Comparison of ENCODE assay signal across 8 mouse cellular contexts in genomic region chr11:118459051-118459450, GRCm38 (mm10). TPM values are rescaled to one million over a fixed set of nuclear protein-coding genes. Genes with fewer than 3 reads are reported as not detected.
A peak's percentile ranks its signal among the peaks of the same experiment; 100 is the strongest.
DNase-seq lines count a peak whose midpoint lies in the region; ATAC-seq and TF ChIP-seq lines count a peak whose summit lies in the region.
"Had no signal": no experiment of that assay in that cellular context is flagged by ENCODE, and none has a peak within 500 bp of the region (broad histone marks: within the 10 kb centered on the region; RNA-seq: fewer than 3 reads in every experiment).

No protein-coding gene starts in this region.

- no peak for TF ChIP-seq CTCF in MEL (IDR thresholded peaks at IDR 0.05 in 2 of 3, conservative IDR thresholded peaks at IDR 0.05 in 1 of 3; ENCODE audit: control insufficient read depth in 1 of 3, insufficient read depth in 1 of 3, low read depth in 2 of 3, low read length in 3 of 3, poor library complexity in 1 of 3, severe bottlenecking in 1 of 3)
- TF ChIP-seq CTCF in bone marrow macrophage, adult 2 months (IDR thresholded peaks at IDR 0.05; ENCODE audit: low read depth, low read length) = no peak
- TF ChIP-seq CTCF in heart, postnatal 0 days (IDR thresholded peaks at IDR 0.05; ENCODE audit: low read depth) = no peak

- peak overlapping the region; percentile 7; the same call in 1 of the 2 replicates for H3K4me2 ChIP-seq in heart, postnatal 0 days (ENCODE audit: low read depth, low read length)
- H3K4me2 ChIP-seq in limb, embryonic 13.5 days (replicated peaks) = no peak overlapping the region; the same call in 1 of the 2 replicates
- H3K4me2 ChIP-seq in neural tube, embryonic 15.5 days = no peak overlapping the region
- H3K4me2 ChIP-seq: neural tube, embryonic 13.5 days had no signal

- H3K4me1 ChIP-seq in MEL (ENCODE audit: control insufficient read depth in 1 of 2, insufficient read depth in 2 of 2, low read length in 2 of 2) = peaks cover 6 to 33% of the 10 kb centered on the region in 2 experiments
- peaks cover 54% of the 10 kb centered on the region for H3K4me1 ChIP-seq in bone marrow macrophage, adult 2 months (ENCODE audit: control insufficient read depth, insufficient read depth, low read length)
- no peaks in the 10 kb centered on the region for H3K4me1 ChIP-seq in heart, postnatal 0 days (ENCODE audit: control insufficient read depth, insufficient read depth)
- peaks cover 7% of the 10 kb centered on the region for H3K4me1 ChIP-seq in limb, embryonic 13.5 days
- H3K4me1 ChIP-seq in neural tube, embryonic 15.5 days = peaks cover 12% of the 10 kb centered on the region

- 20% methylated on average over 8 of the region's 8 CpGs for WGBS in heart, postnatal 0 days
- 12% methylated on average over 8 of the region's 8 CpGs for WGBS in limb, embryonic 13.5 days
- WGBS in neural tube, embryonic 15.5 days = 43% methylated on average over 8 of the region's 8 CpGs

- no peak overlapping the region for H3K4me3 ChIP-seq in MEL (ENCODE audit: control insufficient read depth in 1 of 2, insufficient read depth in 1 of 2, low read depth in 2 of 2, low read length in 2 of 2)
- H3K4me3 ChIP-seq in bone marrow macrophage, adult 2 months (ENCODE audit: insufficient read depth, low read length) = peak overlapping the region; percentile 38
- no peak overlapping the region for H3K4me3 ChIP-seq in heart, postnatal 0 days (ENCODE audit: low read depth, low read length)
- no peak overlapping the region for H3K4me3 ChIP-seq in limb, embryonic 13.5 days
- no peak overlapping the region for H3K4me3 ChIP-seq in neural tube, embryonic 15.5 days (replicated peaks)
- H3K4me3 ChIP-seq: neural tube, embryonic 13.5 days had no signal

- no peak for TF ChIP-seq POLR2A in MEL (IDR thresholded peaks at IDR 0.05; ENCODE audit: control insufficient read depth in 1 of 2, insufficient read depth in 1 of 2, low read depth in 1 of 2, low read length in 2 of 2, poor library complexity in 1 of 2)
- TF ChIP-seq POLR2A in bone marrow macrophage, adult 2 months (IDR thresholded peaks at IDR 0.05; ENCODE audit: borderline replicate concordance, low read depth, low read length) = no peak; the same call in 1 of the 2 replicates

- DNase-seq in MEL (ENCODE audit: low read depth, low spot score) = no peak
- peak; percentile 72 for DNase-seq in heart, postnatal 0 days (ENCODE audit: low spot score)
- DNase-seq in right cerebral cortex, postnatal 10 days (ENCODE audit: low spot score in 2 of 2) = no peak

- no peak for TF ChIP-seq RAD21 in MEL (IDR thresholded peaks at IDR 0.05; ENCODE audit: low read depth, low read length)

- no peaks in the 10 kb centered on the region for H3K9me3 ChIP-seq in MEL (replicated peaks; ENCODE audit: insufficient read depth, low read length)
- 0 out of 2 replicates have a peak, but pooled peaks cover 6% of the 10 kb centered on the region for H3K9me3 ChIP-seq in heart, postnatal 0 days (replicated peaks; ENCODE audit: control insufficient read depth, low read length)
- H3K9me3 ChIP-seq in limb, embryonic 13.5 days = 0 out of 2 replicates have a peak, but pooled peaks cover 3% of the 10 kb centered on the region
- H3K9me3 ChIP-seq in neural tube, embryonic 15.5 days (replicated peaks) = no peaks in the 10 kb centered on the region

- H3K79me2 ChIP-seq in MEL (ENCODE audit: control insufficient read depth, insufficient read depth, low read length, poor library complexity) = no peaks in the 10 kb centered on the region

- no peak overlapping the region for H3K27ac ChIP-seq in MEL (ENCODE audit: control insufficient read depth, low read depth, low read length)
- H3K27ac ChIP-seq in bone marrow macrophage, adult 2 months (ENCODE audit: insufficient read depth, low read depth, low read length) = peak overlapping the region; percentile 95
- peak overlapping the region; percentile 63 for H3K27ac ChIP-seq in heart, postnatal 0 days (ENCODE audit: low read depth)
- no peak overlapping the region for H3K27ac ChIP-seq in limb, embryonic 13.5 days
- 0 out of 2 replicates have a peak overlapping the region, but pooled peaks have one; percentile 1 for H3K27ac ChIP-seq in neural tube, embryonic 15.5 days (replicated peaks)

- H3K27me3 ChIP-seq in MEL (ENCODE audit: control insufficient read depth in 1 of 2, insufficient read depth in 2 of 2, low read length in 2 of 2) = no peaks in the 10 kb centered on the region
- H3K27me3 ChIP-seq in heart, postnatal 0 days (ENCODE audit: control insufficient read depth, insufficient read depth, low read length) = no peaks in the 10 kb centered on the region
- no peaks in the 10 kb centered on the region for H3K27me3 ChIP-seq in limb, embryonic 13.5 days
- no peaks in the 10 kb centered on the region for H3K27me3 ChIP-seq in neural tube, embryonic 15.5 days (replicated peaks)
- H3K27me3 ChIP-seq: neural tube, embryonic 13.5 days had no signal

- H3K36me3 ChIP-seq in MEL (ENCODE audit: control insufficient read depth in 1 of 2, insufficient read depth in 2 of 2, low read length in 2 of 2) = peaks cover 0 to 17% of the 10 kb centered on the region in 2 experiments; a peak in 2 of 4 replicates
- H3K36me3 ChIP-seq in heart, postnatal 0 days (replicated peaks; ENCODE audit: control insufficient read depth, insufficient read depth, low read length) = no peaks in the 10 kb centered on the region
- no peaks in the 10 kb centered on the region for H3K36me3 ChIP-seq in limb, embryonic 13.5 days
- no peaks in the 10 kb centered on the region for H3K36me3 ChIP-seq in neural tube, embryonic 15.5 days
- H3K36me3 ChIP-seq: neural tube, embryonic 13.5 days had no signal

- no peak for TF ChIP-seq EP300 in MEL (IDR thresholded peaks at IDR 0.05; ENCODE audit: low read depth in 1 of 2, low read length in 2 of 2)
- no peak for TF ChIP-seq EP300 in heart, postnatal 0 days (IDR thresholded peaks at IDR 0.05; ENCODE audit: low read depth)

- ATAC-seq in heart, postnatal 0 days (ENCODE audit: insufficient read depth, low read depth) = peak; percentile 81
- ATAC-seq in limb, embryonic 13.5 days (ENCODE audit: low FRiP score, low read depth) = peak; percentile 36; the same call in 1 of the 2 replicates
- ATAC-seq in neural tube, embryonic 15.5 days (ENCODE audit: low FRiP score) = no peak
- ATAC-seq in inflammation-experienced regulatory T-cells, adult 6 months = no peak

- 0 out of 2 replicates have a peak overlapping the region, but pooled peaks have one; percentile 12 for H3K9ac ChIP-seq in MEL (ENCODE audit: control insufficient read depth, low read depth, low read length, poor library complexity, severe bottlenecking)
- no peak overlapping the region for H3K9ac ChIP-seq in heart, postnatal 0 days (replicated peaks; ENCODE audit: low read depth, low read length)
- no peak overlapping the region for H3K9ac ChIP-seq in limb, embryonic 13.5 days
- H3K9ac ChIP-seq in neural tube, embryonic 15.5 days (replicated peaks) = no peak overlapping the region
- H3K9ac ChIP-seq: neural tube, embryonic 13.5 days had no signal

RNA-seq across cellular contexts. Expression of gene Engase, which starts 17.6 kb away (rescaled TPM):
- total RNA-seq in MEL (2012; rRNA removed) = 15.3 and 19.7 TPM in 2 replicates
- 10 to 100 TPM in 1 of 2 experiments, not detected in 1; 23.5 TPM for polyA plus RNA-seq in MEL (2012; ENCODE audit: insufficient read depth in 1 of 2, insufficient read length in 2 of 2, low read depth in 1 of 2, low replicate concordance in 2 of 2, missing spikeins in 1 of 2)
- 32.7 and 38.9 TPM in 2 replicates for polyA plus RNA-seq in bone marrow macrophage, adult 2 months (2012; ENCODE audit: insufficient read depth, insufficient read length, missing spikeins)
- total RNA-seq in heart, postnatal 0 days (2014; rRNA removed; ENCODE audit: low replicate concordance) = 9.1 and 12.0 TPM in 2 replicates
- 3.0 and 3.6 TPM in 2 replicates for polyA plus RNA-seq in heart, postnatal 0 days (2015; fragmentation: Nextera tagmentation; extraction: Ambion mirVana)
- polyA plus RNA-seq in limb, embryonic 13.5 days (2015; fragmentation: Nextera tagmentation; extraction: Ambion mirVana) = 4.9 and 5.5 TPM in 2 replicates
- polyA plus RNA-seq in neural tube, embryonic 15.5 days (2015; fragmentation: Nextera tagmentation; extraction: Ambion mirVana) = 7.1 and 8.7 TPM in 2 replicates
- 1 to 10 TPM; 1.7 to 1.9 (median 1.9) TPM for polyA plus RNA-seq in inflammation-experienced regulatory T-cells, adult 6 months (2017; shearing (Covaris generic))

RNA-seq across cellular contexts. Expression of gene C1qtnf1, which starts 31.0 kb away (rescaled TPM):
- total RNA-seq in MEL (2012; rRNA removed) = 0.07 and 0.27 TPM in 2 replicates
- polyA plus RNA-seq in MEL (2012; ENCODE audit: insufficient read depth in 1 of 2, insufficient read length in 2 of 2, low read depth in 1 of 2, low replicate concordance in 2 of 2, missing spikeins in 1 of 2) = under 1 TPM in 1 of 2 experiments, not detected in 1; 0.72 TPM
- not detected in 2 replicates for polyA plus RNA-seq in bone marrow macrophage, adult 2 months (2012; ENCODE audit: insufficient read depth, insufficient read length, missing spikeins)
- total RNA-seq in heart, postnatal 0 days (2014; rRNA removed; ENCODE audit: low replicate concordance) = 5.8 and 12.6 TPM in 2 replicates
- 7.8 and 8.3 TPM in 2 replicates for polyA plus RNA-seq in heart, postnatal 0 days (2015; fragmentation: Nextera tagmentation; extraction: Ambion mirVana)
- polyA plus RNA-seq in limb, embryonic 13.5 days (2015; fragmentation: Nextera tagmentation; extraction: Ambion mirVana) = 6.6 TPM in 2 replicates
- polyA plus RNA-seq in neural tube, embryonic 15.5 days (2015; fragmentation: Nextera tagmentation; extraction: Ambion mirVana) = 4.8 and 6.7 TPM in 2 replicates
- not detected for polyA plus RNA-seq in inflammation-experienced regulatory T-cells, adult 6 months (2017; shearing (Covaris generic))

RNA-seq across cellular contexts. Expression of gene Cant1, which starts 40.2 kb away (rescaled TPM):
- total RNA-seq in MEL (2012; rRNA removed) = 25.8 and 26.0 TPM in 2 replicates
- polyA plus RNA-seq in MEL (2012; ENCODE audit: insufficient read depth in 1 of 2, insufficient read length in 2 of 2, low read depth in 1 of 2, low replicate concordance in 2 of 2, missing spikeins in 1 of 2) = 100 to 1,000 TPM in 1 of 2 experiments, 10 to 100 TPM in 1; 34.4 to 145 TPM
- 31.9 and 36.2 TPM in 2 replicates for polyA plus RNA-seq in bone marrow macrophage, adult 2 months (2012; ENCODE audit: insufficient read depth, insufficient read length, missing spikeins)
- total RNA-seq in heart, postnatal 0 days (2014; rRNA removed; ENCODE audit: low replicate concordance) = 28.3 and 35.5 TPM in 2 replicates
- 10.4 and 12.6 TPM in 2 replicates for polyA plus RNA-seq in heart, postnatal 0 days (2015; fragmentation: Nextera tagmentation; extraction: Ambion mirVana)
- polyA plus RNA-seq in limb, embryonic 13.5 days (2015; fragmentation: Nextera tagmentation; extraction: Ambion mirVana) = 31.1 and 32.1 TPM in 2 replicates
- 28.9 and 29.4 TPM in 2 replicates for polyA plus RNA-seq in neural tube, embryonic 15.5 days (2015; fragmentation: Nextera tagmentation; extraction: Ambion mirVana)
- 10 to 100 TPM; 23.6 to 35.7 (median 25.1) TPM for polyA plus RNA-seq in inflammation-experienced regulatory T-cells, adult 6 months (2017; shearing (Covaris generic))

RNA-seq across cellular contexts. Expression of gene Lgals3bp, which starts 57.2 kb away (rescaled TPM):
- total RNA-seq in MEL (2012; rRNA removed) = 1.4 and 3.0 TPM in 2 replicates
- 10 to 100 TPM in 1 of 2 experiments, not detected in 1; 18.3 TPM for polyA plus RNA-seq in MEL (2012; ENCODE audit: insufficient read depth in 1 of 2, insufficient read length in 2 of 2, low read depth in 1 of 2, low replicate concordance in 2 of 2, missing spikeins in 1 of 2)
- 786 and 891 TPM in 2 replicates for polyA plus RNA-seq in bone marrow macrophage, adult 2 months (2012; ENCODE audit: insufficient read depth, insufficient read length, missing spikeins)
- 77.9 and 83.1 TPM in 2 replicates for total RNA-seq in heart, postnatal 0 days (2014; rRNA removed; ENCODE audit: low replicate concordance)
- 27.6 and 28.6 TPM in 2 replicates for polyA plus RNA-seq in heart, postnatal 0 days (2015; fragmentation: Nextera tagmentation; extraction: Ambion mirVana)
- 7.3 TPM in 2 replicates for polyA plus RNA-seq in limb, embryonic 13.5 days (2015; fragmentation: Nextera tagmentation; extraction: Ambion mirVana)
- 3.6 and 20.7 TPM in 2 replicates for polyA plus RNA-seq in neural tube, embryonic 15.5 days (2015; fragmentation: Nextera tagmentation; extraction: Ambion mirVana)
- 100 to 1,000 TPM in 2 of 3 experiments, 10 to 100 TPM in 1; 86.5 to 166 (median 133) TPM for polyA plus RNA-seq in inflammation-experienced regulatory T-cells, adult 6 months (2017; shearing (Covaris generic))

Comparison
In these comparisons a context has a peak if more than half of its experiments do, and no peak if none do; other contexts are left out.
1. H3K27ac ChIP-seq: peak in bone marrow macrophage, adult 2 months (single experiment), heart, postnatal 0 days (single experiment) and neural tube, embryonic 15.5 days (single experiment); none in MEL (single experiment) and limb, embryonic 13.5 days (single experiment).
2. ATAC-seq: peak in heart, postnatal 0 days (single experiment) and limb, embryonic 13.5 days (single experiment); none in neural tube, embryonic 15.5 days (single experiment) and inflammation-experienced regulatory T-cells, adult 6 months (single experiment).